Mouse (Mus musculus) fat pad, adult 2 months (tissue): ENCODE data around the gene Zxdc.

Source experiments
- DNase-seq: peaks from one replicate; pipeline ENCODE4 v3.0.0-alpha.2; 2011; ENCODE audit warnings: low read depth, low spot score; ENCODE audit errors: extremely low read depth

The Zxdc gene

GRCm38 (mm10) chr6:90451512-90451911 lies 82.2 kb downstream of the Zxdc start:
- no peak for DNase-seq

DNA sequence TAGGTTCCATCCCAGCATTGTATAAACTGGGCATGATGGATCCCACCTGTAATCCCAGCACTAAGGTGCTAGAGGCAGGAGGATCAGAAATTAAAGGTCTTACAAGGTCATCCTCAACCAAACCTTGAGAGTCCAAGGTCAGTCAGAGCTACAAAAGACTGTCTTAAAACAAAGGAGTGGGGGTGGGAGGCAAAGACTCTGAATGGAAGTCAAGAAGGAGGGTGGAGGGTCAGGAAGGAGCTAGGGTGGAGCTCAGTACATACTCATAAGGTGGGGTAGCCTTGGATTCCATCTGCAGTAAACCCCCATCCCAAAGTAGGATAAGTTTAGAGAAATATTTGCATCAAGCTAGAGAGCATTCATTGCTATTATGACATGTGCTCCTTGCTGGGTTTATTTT lies 83.3 kb downstream of the Zxdc start:
- DNase-seq: no peak
